Mouse (Mus musculus): ENCODE results near the gene Lce1l. TPM values are rescaled to one million over a fixed set of nuclear protein-coding genes. Genes with fewer than 3 reads are reported as not detected.
"Not testable (repeated sequence)": the region's sequence is repeated elsewhere in the genome, so short reads cannot be mapped to it uniquely, and the experiment has no call there.

Gene Lce1l
- total RNA-seq (2021) = not detected
- long read RNA-seq = 0 reads

- no peak for DNase-seq (ENCODE audit: low spot score in 2 of 2)
These were observed at the start of gene Lce1l for GRCm38 (mm10) chr3:92851186-92851585. TSS of gene Lce1l (minus strand) at chr3:92851286.

GRCm38 (mm10) chr3:92894489-92894888, 43.4 kb upstream of the Lce1l start:
- DNase-seq (ENCODE audit: low spot score in 2 of 2) = no peak

- no peak for DNase-seq (ENCODE audit: low spot score in 2 of 2)
These were observed 43.0 kb upstream of the Lce1l start for GRCm38 (mm10) chr3:92894063-92894462.

- DNase-seq (ENCODE audit: low spot score in 2 of 2) = no peak
These were observed 23.1 kb upstream of the Lce1l start for GRCm38 (mm10) chr3:92874180-92874579.

- no peak for DNase-seq (ENCODE audit: low spot score in 2 of 2)
These were observed 19.0 kb upstream of the Lce1l start, which contains the start of gene 2310050C09Rik for GRCm38 (mm10) chr3:92870116-92870515. TSS of gene 2310050C09Rik (minus strand) at chr3:92870216.

GRCm38 (mm10) chr3:92827108-92827507, 24.0 kb downstream of the Lce1l start, which contains the start of gene Kprp:
TSS of gene Kprp (minus strand) at chr3:92827247.
- no peak for DNase-seq (ENCODE audit: low spot score in 2 of 2)

GRCm38 (mm10) chr3:92825808-92826207, 25.3 kb downstream of the Lce1l start:
- DNase-seq (ENCODE audit: low spot score in 2 of 2) = peak in 1 of 2 experiments; percentile 11

GRCm38 (mm10) chr3:92816036-92816435, 35.0 kb downstream of the Lce1l start:
- not testable (repeated sequence) for DNase-seq (ENCODE audit: low spot score in 2 of 2)

GRCm38 (mm10) chr3:92815581-92815980, 35.5 kb downstream of the Lce1l start:
- DNase-seq (ENCODE audit: low spot score in 2 of 2) = no peak

- no peak for DNase-seq (ENCODE audit: low spot score in 2 of 2)
These were observed 43.3 kb downstream of the Lce1l start, which contains the start of gene Lce1k for GRCm38 (mm10) chr3:92807791-92808190. TSS of gene Lce1k (minus strand) at chr3:92807891.

Other genes with a start within 250 kb of the Lce1l start
- not detected for gene 2210017I01Rik, start 243.8 kb downstream of the Lce1l start, total RNA-seq (2021)
- not detected for gene Lce6a, start 229.6 kb downstream of the Lce1l start, total RNA-seq (2021)
- gene Lce1a1, start 203.0 kb downstream of the Lce1l start, total RNA-seq (2021) = not detected
- not detected for gene Lce1b, start 194.4 kb downstream of the Lce1l start, total RNA-seq (2021)
- not detected for gene Lce1a2, start 181.0 kb downstream of the Lce1l start, total RNA-seq (2021)
- not detected for gene Lce1c, start 172.0 kb downstream of the Lce1l start, total RNA-seq (2021)
- not detected for gene Lce1d, start 164.1 kb downstream of the Lce1l start, total RNA-seq (2021)
- gene Lce1e, start 142.2 kb downstream of the Lce1l start, total RNA-seq (2021) = not detected
- gene Lce1f, start 130.9 kb downstream of the Lce1l start, total RNA-seq (2021) = not detected
- not detected for gene Gm38119, start 112.2 kb downstream of the Lce1l start, total RNA-seq (2021)
- not detected for gene Lce1g, start 98.9 kb downstream of the Lce1l start, total RNA-seq (2021)
- not detected for gene Lce1h, start 86.2 kb downstream of the Lce1l start, total RNA-seq (2021)
- gene Lce1i, start 72.4 kb downstream of the Lce1l start, total RNA-seq (2021) = not detected
- gene Lce1j, start 60.8 kb downstream of the Lce1l start, total RNA-seq (2021) = not detected
- not detected for gene Lce1k, start 43.4 kb downstream of the Lce1l start, total RNA-seq (2021)
- not detected for gene Kprp, start 24.0 kb downstream of the Lce1l start, total RNA-seq (2021)
- gene 2310050C09Rik, start 18.9 kb upstream of the Lce1l start, total RNA-seq (2021) = not detected
- gene Lce3a, start 74.9 kb upstream of the Lce1l start, total RNA-seq (2021) = not detected
- not detected for gene Lce3b, start 81.7 kb upstream of the Lce1l start, total RNA-seq (2021)
- not detected for gene Lce3c, start 93.2 kb upstream of the Lce1l start, total RNA-seq (2021)
- not detected for gene Lce3d, start 106.1 kb upstream of the Lce1l start, total RNA-seq (2021)
- not detected for gene Lce3e, start 115.8 kb upstream of the Lce1l start, total RNA-seq (2021)
- gene Lce3f, start 140.9 kb upstream of the Lce1l start, total RNA-seq (2021) = not detected
- gene Crct1, start 164.4 kb upstream of the Lce1l start, total RNA-seq (2021) = not detected
- gene Lce1m, start 167.8 kb upstream of the Lce1l start, total RNA-seq (2021) = not detected
- gene Gm4858, start 217.5 kb upstream of the Lce1l start, total RNA-seq (2021) = not detected

Measured in layer of hippocampus, postnatal 10 days (tissue).